Mouse (Mus musculus): ENCODE data around the gene Dnajc13. TPM values are rescaled to one million over a fixed set of nuclear protein-coding genes. Genes with fewer than 3 reads are reported as not detected.

Dnajc13 gene
- polyA plus RNA-seq, 1 experiment from 2014 or later: 22.6 TPM

- no peaks in the 10 kb centered on the region for H3K27me3 ChIP-seq
- 84% methylated on average over 4 of the region's 4 CpGs for WGBS
Observed at GRCm38 (mm10) chr9:104251687-104252086, 11.0 kb downstream of the Dnajc13 start.

DNA sequence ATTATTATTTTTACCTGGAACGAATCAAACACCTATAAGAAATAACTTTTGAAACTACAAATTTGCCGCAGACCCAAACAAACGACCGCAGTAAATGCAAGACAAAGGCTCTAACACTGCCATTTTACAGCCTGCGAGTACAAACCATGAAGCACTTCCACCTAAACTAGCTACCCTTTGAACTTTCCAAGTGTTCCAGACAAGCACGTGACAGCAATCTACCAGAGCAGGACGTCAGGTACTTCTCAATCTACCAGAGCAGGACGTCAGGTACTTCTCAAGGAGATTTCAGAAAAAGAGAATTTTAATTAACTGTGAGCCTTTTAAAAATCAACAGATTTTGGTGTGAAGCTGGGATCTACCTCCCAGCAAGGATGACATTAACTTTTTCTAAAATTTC is 11.6 kb downstream of the Dnajc13 start:
- WGBS: 85% methylated on average over 8 of the region's 8 CpGs
- Histone ChIP-seq H3K9me3 (no peaks in the 10 kb centered on the region), H3K4me1 (replicated peaks) (peaks cover 3% of the 10 kb centered on the region; the same call in 1 of the 2 replicates), H3K9ac (no peak overlapping the region), H3K27me3 (no peaks in the 10 kb centered on the region), H3K36me3 (0 out of 2 replicates have a peak, but pooled peaks cover under 1% of the 10 kb centered on the region), H3K4me3 (no peak overlapping the region), H3K27ac (replicated peaks) (no peak overlapping the region), H3K4me2 (no peak overlapping the region)
- no peak for ATAC-seq (ENCODE audit: low FRiP score, low read depth)

More at GRCm38 (mm10) chr9:104251687-104252086, 11.0 kb downstream of the Dnajc13 start:
- peaks cover 3% of the 10 kb centered on the region; the same call in 1 of the 2 replicates for H3K4me1 ChIP-seq (replicated peaks)
- no peaks in the 10 kb centered on the region for H3K9me3 ChIP-seq
- no peak overlapping the region for H3K4me2 ChIP-seq
- H3K4me3 ChIP-seq: no peak overlapping the region
- H3K36me3 ChIP-seq: no peaks in the 10 kb centered on the region
- no peak overlapping the region for H3K9ac ChIP-seq
- ATAC-seq (ENCODE audit: low FRiP score, low read depth): no peak
- H3K27ac ChIP-seq (replicated peaks): no peak overlapping the region

- 86% methylated on average over 6 of the region's 6 CpGs for WGBS
- no peaks in the 10 kb centered on the region for H3K27me3 ChIP-seq
- no peak overlapping the region for H3K9ac ChIP-seq
- no peak overlapping the region for H3K27ac ChIP-seq (replicated peaks)
- no peaks in the 10 kb centered on the region for H3K9me3 ChIP-seq
- no peak for ATAC-seq (ENCODE audit: low FRiP score, low read depth)
- no peak overlapping the region for H3K4me2 ChIP-seq
- H3K36me3 ChIP-seq: peaks cover 6% of the 10 kb centered on the region
- H3K4me3 ChIP-seq: no peak overlapping the region
- no peaks in the 10 kb centered on the region; the same call in 1 of the 2 replicates for H3K4me1 ChIP-seq (replicated peaks)
Observed at GRCm38 (mm10) chr9:104247307-104247987, 15.3 kb downstream of the Dnajc13 start.

- Histone ChIP-seq H3K4me1 (replicated peaks) (no peaks in the 10 kb centered on the region), H3K36me3 (peaks cover 6% of the 10 kb centered on the region), H3K9ac (no peak overlapping the region), H3K27ac (replicated peaks) (no peak overlapping the region), H3K4me3 (no peak overlapping the region), H3K27me3 (no peaks in the 10 kb centered on the region), H3K4me2 (no peak overlapping the region), H3K9me3 (no peaks in the 10 kb centered on the region)
- ATAC-seq (ENCODE audit: low FRiP score, low read depth): no peak
- WGBS: 88% methylated on average over 9 of the region's 9 CpGs
Observed at GRCm38 (mm10) chr9:104243799-104244466, 18.8 kb downstream of the Dnajc13 start.

GRCm38 (mm10) chr9:104240146-104240545 is 22.6 kb downstream of the Dnajc13 start:
- no peak for ATAC-seq (ENCODE audit: low FRiP score, low read depth)
- no peak overlapping the region for H3K27ac ChIP-seq (replicated peaks)

DNA sequence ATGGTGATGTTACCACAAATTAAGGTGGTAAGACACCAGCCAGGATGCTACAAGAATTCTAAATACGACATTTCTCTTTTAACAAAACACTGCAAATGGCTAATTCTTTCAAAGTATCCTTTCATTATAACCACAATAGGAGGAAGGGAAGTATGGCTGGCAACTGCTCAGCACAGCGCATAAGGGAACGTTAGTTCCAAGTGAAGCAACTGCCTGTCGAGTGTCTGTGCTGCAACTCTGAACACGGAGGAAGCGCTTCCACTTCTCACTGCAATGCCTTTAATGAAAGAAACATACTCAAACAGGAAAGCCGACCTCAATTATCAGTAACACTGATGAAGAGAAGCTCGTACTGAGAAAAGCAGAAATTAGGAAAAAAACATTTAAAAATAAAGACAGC is 23.7 kb downstream of the Dnajc13 start:
- no peaks in the 10 kb centered on the region for H3K4me1 ChIP-seq (replicated peaks)
- no peaks in the 10 kb centered on the region for H3K27me3 ChIP-seq
- H3K9ac ChIP-seq: no peak overlapping the region
- no peak overlapping the region for H3K27ac ChIP-seq (replicated peaks)
- peaks cover 19% of the 10 kb centered on the region for H3K36me3 ChIP-seq
- no peaks in the 10 kb centered on the region for H3K9me3 ChIP-seq
- no peak overlapping the region for H3K4me3 ChIP-seq
- H3K4me2 ChIP-seq: no peak overlapping the region
- 91% methylated on average over 8 of the region's 8 CpGs for WGBS
- ATAC-seq (ENCODE audit: low FRiP score, low read depth): no peak

More at GRCm38 (mm10) chr9:104240146-104240545, 22.6 kb downstream of the Dnajc13 start:
- Histone ChIP-seq H3K27me3 (no peaks in the 10 kb centered on the region), H3K4me3 (no peak overlapping the region), H3K4me1 (replicated peaks) (no peaks in the 10 kb centered on the region), H3K4me2 (no peak overlapping the region), H3K36me3 (peaks cover 13% of the 10 kb centered on the region), H3K9me3 (no peaks in the 10 kb centered on the region), H3K9ac (no peak overlapping the region)
- 81% methylated on average over 7 of the region's 7 CpGs for WGBS

- peaks cover 39% of the 10 kb centered on the region for H3K36me3 ChIP-seq
- H3K4me2 ChIP-seq: no peak overlapping the region
- H3K9ac ChIP-seq: no peak overlapping the region
- no peak overlapping the region for H3K27ac ChIP-seq (replicated peaks)
- H3K4me3 ChIP-seq: no peak overlapping the region
- H3K4me1 ChIP-seq (replicated peaks): no peaks in the 10 kb centered on the region
- ATAC-seq (ENCODE audit: low FRiP score, low read depth): no peak
- 89% methylated on average over 11 of the region's 11 CpGs for WGBS
- no peaks in the 10 kb centered on the region for H3K27me3 ChIP-seq
- H3K9me3 ChIP-seq: no peaks in the 10 kb centered on the region
Observed at GRCm38 (mm10) chr9:104236256-104236930, 26.3 kb downstream of the Dnajc13 start.

GRCm38 (mm10) chr9:104235751-104236150 is 27.0 kb downstream of the Dnajc13 start:
- Histone ChIP-seq H3K27ac (replicated peaks) (no peak overlapping the region), H3K36me3 (peaks cover 43% of the 10 kb centered on the region), H3K9ac (no peak overlapping the region), H3K4me2 (no peak overlapping the region), H3K27me3 (no peaks in the 10 kb centered on the region), H3K9me3 (no peaks in the 10 kb centered on the region), H3K4me1 (replicated peaks) (no peaks in the 10 kb centered on the region), H3K4me3 (no peak overlapping the region)
- no peak for ATAC-seq (ENCODE audit: low FRiP score, low read depth)
- 50% methylated on average over 5 of the region's 5 CpGs for WGBS

DNA sequence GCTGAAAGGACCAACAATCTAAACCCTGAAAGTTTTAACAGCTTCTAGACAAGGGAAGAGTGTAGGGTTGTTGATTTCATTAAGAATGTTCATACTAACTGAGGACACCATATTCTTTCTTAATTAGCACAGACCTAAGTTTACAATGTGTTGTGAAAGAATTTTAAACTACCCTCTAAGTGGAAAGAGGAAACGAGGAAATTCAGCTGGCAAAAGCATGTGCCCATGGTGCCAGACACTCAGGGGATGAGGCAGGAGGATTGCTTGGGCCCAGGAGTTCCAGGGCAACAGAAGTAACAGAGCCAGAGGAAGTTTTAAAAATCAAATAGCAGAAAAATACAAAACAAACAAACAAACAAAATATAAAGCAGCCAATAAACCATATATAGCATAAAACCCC is 28.9 kb downstream of the Dnajc13 start:
- WGBS: 100% methylated on average over 1 of the region's 1 CpGs
- Histone ChIP-seq H3K9me3 (no peaks in the 10 kb centered on the region), H3K27me3 (no peaks in the 10 kb centered on the region), H3K36me3 (peaks cover 60% of the 10 kb centered on the region), H3K4me2 (no peak overlapping the region), H3K9ac (no peak overlapping the region), H3K4me3 (no peak overlapping the region), H3K27ac (replicated peaks) (no peak overlapping the region), H3K4me1 (replicated peaks) (no peaks in the 10 kb centered on the region)
- ATAC-seq (ENCODE audit: low FRiP score, low read depth): no peak

GRCm38 (mm10) chr9:104233060-104233459 is 29.7 kb downstream of the Dnajc13 start:
- no peak for ATAC-seq (ENCODE audit: low FRiP score, low read depth)
- peaks cover 67% of the 10 kb centered on the region for H3K36me3 ChIP-seq
- no peaks in the 10 kb centered on the region for H3K4me1 ChIP-seq (replicated peaks)
- WGBS: 97% methylated on average over 5 of the region's 5 CpGs
- H3K9me3 ChIP-seq: no peaks in the 10 kb centered on the region
- no peak overlapping the region for H3K27ac ChIP-seq (replicated peaks)
- H3K4me3 ChIP-seq: no peak overlapping the region
- H3K27me3 ChIP-seq: no peaks in the 10 kb centered on the region
- H3K4me2 ChIP-seq: no peak overlapping the region
- H3K9ac ChIP-seq: no peak overlapping the region

DNA sequence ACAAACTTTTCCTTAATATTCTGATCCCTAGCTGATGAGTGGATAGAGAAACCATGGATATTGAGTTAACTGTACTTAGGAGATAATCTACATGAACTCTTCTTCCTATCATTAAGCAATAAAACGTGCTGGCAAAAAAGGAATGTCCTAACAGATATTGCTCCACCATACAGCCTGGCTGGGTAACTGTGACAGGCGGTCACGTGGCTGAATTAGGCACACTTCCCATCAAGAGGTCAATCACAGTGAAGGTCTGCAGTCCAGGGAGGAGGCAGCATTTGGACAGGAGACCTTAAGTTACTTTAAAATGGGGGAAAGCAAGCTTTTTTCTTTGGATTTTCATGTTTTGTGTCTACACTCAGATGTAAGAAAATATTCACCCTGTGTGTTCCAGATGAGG is 30.7 kb downstream of the Dnajc13 start:
- 92% methylated on average over 3 of the region's 3 CpGs for WGBS

GRCm38 (mm10) chr9:104211402-104211801 is 51.3 kb downstream of the Dnajc13 start:
- peaks cover 65% of the 10 kb centered on the region for H3K36me3 ChIP-seq
- no peak overlapping the region for H3K4me2 ChIP-seq
- ATAC-seq (ENCODE audit: low FRiP score, low read depth): no peak
- H3K27ac ChIP-seq (replicated peaks): no peak overlapping the region
- H3K4me3 ChIP-seq: no peak overlapping the region
- no peak overlapping the region for H3K9ac ChIP-seq
- no peaks in the 10 kb centered on the region for H3K4me1 ChIP-seq (replicated peaks)
- H3K27me3 ChIP-seq: no peaks in the 10 kb centered on the region
- 91% methylated on average over 3 of the region's 3 CpGs for WGBS
- H3K9me3 ChIP-seq: no peaks in the 10 kb centered on the region

More for the DNA sequence above, 30.7 kb downstream of the Dnajc13 start:
- Histone ChIP-seq H3K4me1 (replicated peaks) (no peaks in the 10 kb centered on the region), H3K4me2 (no peak overlapping the region), H3K36me3 (peaks cover 61% of the 10 kb centered on the region), H3K9ac (no peak overlapping the region), H3K9me3 (no peaks in the 10 kb centered on the region), H3K4me3 (no peak overlapping the region), H3K27me3 (no peaks in the 10 kb centered on the region), H3K27ac (replicated peaks) (no peak overlapping the region)
- ATAC-seq (ENCODE audit: low FRiP score, low read depth): no peak

Measured in hindbrain, embryonic 15.5 days (tissue).